ENCODE assay signal across 22 mouse cellular contexts in genomic region chr2:94283526-94283925, GRCm38 (mm10).
DNase-seq lines count a peak whose midpoint lies in the region; ATAC-seq and TF ChIP-seq lines count a peak whose summit lies in the region.
"Had no signal": no experiment of that assay in that cellular context is flagged by ENCODE, and none has a peak within 500 bp of the region (broad histone marks: within the 10 kb centered on the region; RNA-seq: fewer than 3 reads in every experiment).

No protein-coding gene starts in this region.

- DNase-seq in adrenal gland, postnatal 10 days = peak; percentile 53
- DNase-seq in adrenal gland, postnatal 4 days (ENCODE audit: low spot score in 2 of 2) = no peak
- peak; percentile 37 for DNase-seq in kidney, adult 2 months
- DNase-seq in testis, postnatal 10 days (ENCODE audit: low spot score) = peak; percentile 54
- no peak for DNase-seq in testis, postnatal 14 days (ENCODE audit: low spot score)
- no peak for DNase-seq in heart, adult 11 months
- no peak for DNase-seq in retina, postnatal 1 day
- DNase-seq: cerebellum, adult 18-20 months; forebrain, postnatal 0 days; liver, embryonic 13.5 days; thymus, adult 2 months had no signal

- H3K9ac ChIP-seq in kidney, embryonic 16.5 days (replicated peaks; ENCODE audit: low read length) = no peak overlapping the region
- H3K9ac ChIP-seq: forebrain, postnatal 0 days; heart, embryonic 12.5 days; liver, embryonic 13.5 days; lung, embryonic 15.5 days; neural tube, embryonic 15.5 days; stomach, embryonic 15.5 days had no signal

- H3K27me3 ChIP-seq in kidney, adult 2 months (replicated peaks; ENCODE audit: control insufficient read depth, insufficient read depth, low read length) = no peaks in the 10 kb centered on the region
- peaks cover 5% of the 10 kb centered on the region; the same call in 1 of the 2 replicates for H3K27me3 ChIP-seq in kidney, embryonic 16.5 days (ENCODE audit: insufficient read depth, low read length)
- H3K27me3 ChIP-seq: lung, embryonic 15.5 days; neural tube, embryonic 15.5 days; Patski; stomach, embryonic 15.5 days had no signal

- H3K9me3 ChIP-seq in kidney, embryonic 16.5 days (ENCODE audit: low read length) = no peaks in the 10 kb centered on the region
- H3K9me3 ChIP-seq: heart, embryonic 12.5 days; liver, embryonic 13.5 days; lung, embryonic 15.5 days; neural tube, embryonic 15.5 days; stomach, embryonic 15.5 days had no signal

- H3K4me2 ChIP-seq in kidney, embryonic 16.5 days (replicated peaks; ENCODE audit: low read depth, low read length) = no peak overlapping the region
- H3K4me2 ChIP-seq: heart, embryonic 12.5 days; liver, embryonic 13.5 days; lung, embryonic 15.5 days; midbrain, embryonic 11.5 days; neural tube, embryonic 15.5 days; stomach, embryonic 15.5 days had no signal

- no peak for TF ChIP-seq CTCF in kidney, adult 2 months (conservative IDR thresholded peaks at IDR 0.05; ENCODE audit: insufficient read depth, insufficient read length, low read depth, low read length)

- TF ChIP-seq POLR2A in kidney, adult 2 months (IDR thresholded peaks at IDR 0.05; ENCODE audit: low read depth, low read length) = no peak

- 46% methylated on average over 6 of the region's 6 CpGs for WGBS in kidney, adult 2 months
- WGBS in kidney, embryonic 16.5 days = 58% methylated on average over 6 of the region's 6 CpGs

- no peaks in the 10 kb centered on the region for H3K4me1 ChIP-seq in kidney, adult 2 months (ENCODE audit: control insufficient read depth, insufficient read depth, low read length)
- H3K4me1 ChIP-seq in kidney, embryonic 16.5 days (ENCODE audit: insufficient read depth, low read length) = no peaks in the 10 kb centered on the region
- H3K4me1 ChIP-seq: liver, embryonic 13.5 days; lung, embryonic 15.5 days; neural tube, embryonic 15.5 days; stomach, embryonic 15.5 days had no signal

- no peak overlapping the region for H3K4me3 ChIP-seq in kidney, adult 2 months (ENCODE audit: insufficient read depth, low read depth, low read length)
- H3K4me3 ChIP-seq in kidney, embryonic 16.5 days (ENCODE audit: low read length) = no peak overlapping the region
- H3K4me3 ChIP-seq: heart, embryonic 12.5 days; left cerebral cortex, adult 2 months; liver, embryonic 13.5 days; lung, embryonic 15.5 days; neural tube, embryonic 15.5 days; stomach, embryonic 15.5 days had no signal

- no peak for ATAC-seq in kidney, embryonic 16.5 days (ENCODE audit: low FRiP score, low TSS enrichment)
- ATAC-seq: CD4-positive, CD25-positive, alpha-beta regulatory T cell, adult 4 months; forebrain, postnatal 0 days; hindbrain, postnatal 0 days; intestine, embryonic 16.5 days; Patski had no signal

- no peaks in the 10 kb centered on the region for H3K36me3 ChIP-seq in kidney, adult 2 months (ENCODE audit: control insufficient read depth, insufficient read depth, low read length)
- H3K36me3 ChIP-seq in kidney, embryonic 16.5 days (ENCODE audit: insufficient read depth, low read length) = no peaks in the 10 kb centered on the region
- H3K36me3 ChIP-seq: heart, embryonic 12.5 days; liver, embryonic 13.5 days; lung, embryonic 15.5 days; neural tube, embryonic 15.5 days; stomach, embryonic 15.5 days had no signal

- no peak overlapping the region for H3K27ac ChIP-seq in kidney, adult 2 months (ENCODE audit: insufficient read depth, low read depth, low read length)
- no peak overlapping the region for H3K27ac ChIP-seq in kidney, embryonic 16.5 days (ENCODE audit: low read length)
- H3K27ac ChIP-seq: hindbrain, postnatal 0 days; left cerebral cortex, adult 2 months; liver, embryonic 13.5 days; lung, embryonic 15.5 days; neural tube, embryonic 15.5 days; stomach, embryonic 15.5 days had no signal

Comparison
In these comparisons a context has a peak if more than half of its experiments do, and no peak if none do; other contexts are left out.
1. DNase-seq: peak in adrenal gland, postnatal 10 days (single experiment), kidney, adult 2 months (single experiment) and testis, postnatal 10 days (single experiment); none in adrenal gland, postnatal 4 days (0 of 2), testis, postnatal 14 days (single experiment), heart, adult 11 months (single experiment) and retina, postnatal 1 day (single experiment).